Mouse (Mus musculus) intestine, embryonic 16.5 days (tissue): ENCODE data around the gene Spag6. TPM values are rescaled to one million over a fixed set of nuclear protein-coding genes. Genes with fewer than 3 reads are reported as not detected.

ENCODE experiments used
- ATAC-seq: fragments of 200-750 bp; cut with Nextera tagmentation; 2 replicates; pipeline ENCODE4 v1.8.0; 2017; ENCODE audit warnings: moderate TSS enrichment, moderate library complexity
- H3K27ac ChIP-seq: fragments of 300-500 bp; sonication (generic); 2 replicates; pipeline ENCODE4 v1.5.1; 2014; ENCODE audit warnings: mild to moderate bottlenecking, low read length
- H3K27me3 ChIP-seq: fragments of 300-500 bp; sonication (generic); replicated peaks from 2 replicates; pipeline ENCODE4 v1.6.1; 2014; ENCODE audit warnings: low read length, control low read depth, mixed read lengths; ENCODE audit not compliant: control insufficient read depth, insufficient read depth
- H3K36me3 ChIP-seq: fragments of 300-500 bp; sonication (generic); 2 replicates; pipeline ENCODE4 v1.6.1; 2014; ENCODE audit warnings: low read length, control low read depth; ENCODE audit not compliant: control insufficient read depth, insufficient read depth
- H3K4me1 ChIP-seq: fragments of 300-500 bp; sonication (generic); 2 replicates; pipeline ENCODE4 v1.6.1; 2014; ENCODE audit warnings: low read length, control low read depth, mixed read lengths; ENCODE audit not compliant: control insufficient read depth, insufficient read depth
- H3K4me2 ChIP-seq: fragments of 300-500 bp; sonication (generic); 2 replicates; pipeline ENCODE4 v1.6.1; 2014; ENCODE audit warnings: low read depth, low read length, control low read depth
- H3K4me3 ChIP-seq: fragments of 300-500 bp; sonication (generic); 2 replicates; pipeline ENCODE4 v1.5.1; 2014; ENCODE audit warnings: mild to moderate bottlenecking, low read length
- H3K9ac ChIP-seq: fragments of 300-500 bp; sonication (generic); 2 replicates; pipeline ENCODE4 v1.6.1; 2014; ENCODE audit warnings: low read depth, low read length
- H3K9me3 ChIP-seq: fragments of 300-500 bp; sonication (generic); 2 replicates; pipeline ENCODE4 v1.6.1; 2016; ENCODE audit warnings: low read length, control low read depth; ENCODE audit not compliant: control insufficient read depth
- WGBS: fragments of 180-500 bp; shearing (Covaris S2); extraction: QIAGEN DNeasy Blood & Tissue Kit; methylation state at CpG from one replicate; pipeline ENCODE4 v1.1.7; 2014; 5-methylcytosine and 5-hydroxymethylcytosine counted together
- polyA plus RNA-seq: library from polyadenylated mRNA; unstranded; fragments of >200 nt; fragmentation: Nextera tagmentation; extraction: Ambion mirVana; gene quantifications from 2 replicates; pipeline ENCODE4 v1.2.1, GENCODE M21; 2015

The Spag6 gene
- polyA plus RNA-seq: 0.07 TPM in 1 of 2 replicates, not detected in the other

DNA sequence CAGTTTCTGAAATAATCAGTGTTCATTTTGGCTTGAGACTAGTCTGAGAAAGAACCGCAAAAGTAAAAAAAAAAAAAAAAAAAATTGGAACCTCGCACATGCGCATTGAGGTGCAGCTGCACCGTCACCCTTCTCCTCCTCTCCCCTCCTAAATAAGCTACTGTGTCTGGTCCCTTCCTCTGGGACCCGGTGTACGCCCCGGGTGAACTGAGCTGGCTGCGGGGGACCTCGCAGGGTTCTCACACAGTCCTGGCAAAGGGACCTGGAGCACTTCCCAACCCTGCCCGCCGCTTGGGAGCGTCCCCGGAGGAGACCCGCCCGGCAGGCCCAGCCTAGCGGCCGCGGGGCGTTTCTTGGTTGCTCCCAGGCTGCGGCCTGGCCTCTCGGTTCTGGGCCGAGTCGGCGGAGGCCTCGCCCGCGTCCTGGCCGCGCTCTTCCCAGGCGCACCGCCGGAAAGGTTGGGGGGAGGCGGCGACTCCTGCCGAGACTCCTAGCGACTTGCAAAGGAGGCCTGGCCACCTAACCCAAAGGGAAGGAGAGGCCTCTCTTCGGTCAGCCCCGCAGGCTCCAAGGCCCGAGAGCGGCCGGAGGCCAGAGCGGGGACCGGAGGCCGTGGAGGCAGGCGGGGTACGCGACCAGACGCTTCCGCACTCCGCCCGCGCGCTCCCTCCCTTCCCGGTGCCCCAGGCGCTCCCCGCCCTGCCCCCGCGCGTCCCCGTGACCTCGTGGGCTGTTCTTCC is at the start of gene Spag6:
Spag6 (plus strand) TSS at position 162 of the 740 bp plus-strand sequence.
- under 1% methylated on average over 60 of the region's 61 CpGs for WGBS
- Histone ChIP-seq H3K36me3 (no peaks in the 10 kb centered on the region), H3K4me2 (peak within 1 kb of the TSS; percentile 98), H3K9me3 (no peaks in the 10 kb centered on the region), H3K9ac (peak within 1 kb of the TSS; percentile 90), H3K27me3 (peaks cover 54% of the 10 kb centered on the region), H3K4me3 (peak within 1 kb of the TSS; percentile 79), H3K4me1 (peaks cover 26% of the 10 kb centered on the region), H3K27ac (peak within 1 kb of the TSS; percentile 63)
- peak; percentile 88 for ATAC-seq

GRCm38 (mm10) chr2:18648563-18648962 is 45.3 kb upstream of the Spag6 start:
- Histone ChIP-seq H3K4me2 (no peak overlapping the region), H3K4me1 (no peaks in the 10 kb centered on the region), H3K9me3 (no peaks in the 10 kb centered on the region), H3K36me3 (no peaks in the 10 kb centered on the region), H3K27ac (no peak overlapping the region), H3K9ac (no peak overlapping the region), H3K4me3 (no peak overlapping the region), H3K27me3 (no peaks in the 10 kb centered on the region)
- WGBS: 86% methylated on average over 4 of the region's 4 CpGs
- no peak for ATAC-seq

GRCm38 (mm10) chr2:18654821-18655220 is 39.0 kb upstream of the Spag6 start:
- Histone ChIP-seq H3K9me3 (no peaks in the 10 kb centered on the region), H3K27ac (no peak overlapping the region), H3K9ac (no peak overlapping the region), H3K4me1 (no peaks in the 10 kb centered on the region), H3K4me2 (no peak overlapping the region), H3K36me3 (no peaks in the 10 kb centered on the region), H3K27me3 (no peaks in the 10 kb centered on the region), H3K4me3 (no peak overlapping the region)
- WGBS: 67% methylated on average over 5 of the region's 5 CpGs
- no peak for ATAC-seq

DNA sequence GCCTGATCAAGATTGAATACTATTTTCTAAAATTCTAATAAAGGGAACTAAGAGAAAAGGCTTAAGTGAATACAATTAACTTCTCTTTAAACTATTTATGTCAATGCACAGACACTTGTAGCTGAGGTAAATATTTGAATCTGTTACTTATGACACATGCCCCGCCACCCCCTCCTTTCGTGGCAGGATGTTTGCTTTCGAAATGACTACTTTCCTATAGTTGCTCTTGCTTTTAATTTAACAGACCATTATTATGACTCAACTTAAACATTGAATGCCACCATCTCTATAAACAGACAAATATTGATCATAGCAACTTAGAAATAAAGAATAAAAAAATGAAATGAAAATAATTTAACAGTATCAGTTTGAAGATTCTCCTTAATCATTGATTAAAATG is 29.8 kb upstream of the Spag6 start:
- no peaks in the 10 kb centered on the region for H3K4me1 ChIP-seq
- no peak overlapping the region for H3K9ac ChIP-seq
- no peak for ATAC-seq
- H3K36me3 ChIP-seq: no peaks in the 10 kb centered on the region
- no peaks in the 10 kb centered on the region for H3K27me3 ChIP-seq
- H3K4me2 ChIP-seq: no peak overlapping the region
- WGBS: 67% methylated on average over 3 of the region's 3 CpGs
- no peaks in the 10 kb centered on the region for H3K9me3 ChIP-seq
- no peak overlapping the region for H3K27ac ChIP-seq
- no peak overlapping the region for H3K4me3 ChIP-seq

DNA sequence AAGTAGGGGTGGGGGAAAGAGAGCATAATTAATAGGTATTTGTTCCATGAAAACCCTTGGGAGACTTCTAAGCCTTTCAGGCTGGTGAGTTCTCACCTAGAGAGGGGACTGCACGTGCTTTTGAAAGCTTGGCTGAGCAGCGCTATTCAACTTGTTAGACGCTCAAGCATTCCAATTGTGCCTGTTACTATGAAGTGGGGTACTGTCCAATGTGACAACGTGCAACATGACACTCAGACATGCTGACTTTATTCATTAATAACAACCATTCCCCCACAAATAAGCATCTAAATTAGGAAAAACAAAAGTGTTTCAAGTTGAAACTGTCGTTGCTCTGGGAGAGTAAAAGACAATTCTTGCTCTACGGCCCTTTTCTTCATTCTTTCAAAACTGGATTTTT is 22.8 kb upstream of the Spag6 start:
- no peak overlapping the region for H3K4me2 ChIP-seq
- ATAC-seq: no peak
- 59% methylated on average over 6 of the region's 6 CpGs for WGBS
- H3K9ac ChIP-seq: no peak overlapping the region
- H3K27me3 ChIP-seq: no peaks in the 10 kb centered on the region
- H3K9me3 ChIP-seq: no peaks in the 10 kb centered on the region
- no peak overlapping the region for H3K27ac ChIP-seq
- H3K36me3 ChIP-seq: no peaks in the 10 kb centered on the region
- H3K4me1 ChIP-seq: peaks cover 4% of the 10 kb centered on the region; the same call in 1 of the 2 replicates
- no peak overlapping the region for H3K4me3 ChIP-seq

DNA sequence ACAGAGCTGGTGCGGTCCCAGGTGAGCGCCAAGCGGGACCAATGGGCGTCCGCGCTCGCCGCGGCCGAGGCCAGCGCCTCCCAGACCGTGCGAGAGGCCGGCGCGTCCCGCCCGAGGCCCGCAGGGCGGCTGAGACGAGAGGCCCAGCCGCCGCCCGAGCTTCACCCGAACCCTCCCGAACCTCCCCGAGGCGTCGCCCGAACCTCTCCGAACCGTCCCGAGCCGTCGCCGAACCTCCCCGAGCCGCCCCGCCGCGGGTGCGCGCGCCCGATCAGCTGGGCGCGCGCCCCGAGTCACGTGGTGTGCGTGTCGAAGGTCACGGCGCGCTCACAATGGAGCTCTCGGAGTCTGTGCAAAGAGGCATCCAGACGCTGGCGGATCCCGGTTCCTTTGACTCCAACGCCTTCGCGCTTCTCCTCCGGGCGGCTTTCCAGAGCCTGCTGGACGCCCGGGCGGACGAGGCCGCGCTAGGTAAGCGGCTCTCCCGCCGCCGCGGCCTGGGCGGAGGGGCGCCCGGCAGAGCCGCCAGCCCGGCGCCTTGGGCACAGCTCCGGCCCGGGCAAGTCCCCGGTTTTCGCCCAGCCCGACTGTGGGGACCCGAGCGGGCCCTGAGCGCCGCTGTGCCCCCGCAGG is 21.6 kb upstream of the Spag6 start, which contains the start of gene Commd3:
Commd3 (plus strand) TSS at position 252 of the 633 bp plus-strand sequence.
- WGBS: under 1% methylated on average over 84 of the region's 91 CpGs
- peak within 1 kb of the TSS; percentile 100 for H3K9ac ChIP-seq
- peak within 1 kb of the TSS; percentile 76 for H3K4me2 ChIP-seq
- peak; percentile 91 for ATAC-seq
- H3K4me3 ChIP-seq: peak within 1 kb of the TSS; percentile 78
- H3K4me1 ChIP-seq: peaks cover 4% of the 10 kb centered on the region; the same call in 1 of the 2 replicates
- H3K36me3 ChIP-seq: no peaks in the 10 kb centered on the region
- no peaks in the 10 kb centered on the region for H3K27me3 ChIP-seq
- no peaks in the 10 kb centered on the region for H3K9me3 ChIP-seq
- H3K27ac ChIP-seq: peak within 1 kb of the TSS; percentile 99

GRCm38 (mm10) chr2:18672766-18673164 is 21.1 kb upstream of the Spag6 start:
- 0% methylated on average over 11 of the region's 11 CpGs for WGBS
- Histone ChIP-seq H3K4me3 (peak overlapping the region; percentile 78), H3K9me3 (no peaks in the 10 kb centered on the region), H3K36me3 (no peaks in the 10 kb centered on the region), H3K27me3 (no peaks in the 10 kb centered on the region), H3K4me1 (peaks cover 4% of the 10 kb centered on the region; the same call in 1 of the 2 replicates), H3K4me2 (peak overlapping the region; percentile 76), H3K9ac (peak overlapping the region; percentile 100), H3K27ac (peak overlapping the region; percentile 99)
- no peak; the same call in none of the 2 replicates for ATAC-seq

- 67% methylated on average over 4 of the region's 4 CpGs for WGBS
- Histone ChIP-seq H3K4me1 (peaks cover 7% of the 10 kb centered on the region), H3K9me3 (no peaks in the 10 kb centered on the region), H3K27ac (no peak overlapping the region), H3K4me2 (0 out of 2 replicates have a peak overlapping the region, but pooled peaks have one; percentile 12), H3K36me3 (no peaks in the 10 kb centered on the region), H3K9ac (no peak overlapping the region), H3K4me3 (no peak overlapping the region), H3K27me3 (no peaks in the 10 kb centered on the region)
- no peak for ATAC-seq
Observed at GRCm38 (mm10) chr2:18673766-18674165, 20.1 kb upstream of the Spag6 start.

DNA sequence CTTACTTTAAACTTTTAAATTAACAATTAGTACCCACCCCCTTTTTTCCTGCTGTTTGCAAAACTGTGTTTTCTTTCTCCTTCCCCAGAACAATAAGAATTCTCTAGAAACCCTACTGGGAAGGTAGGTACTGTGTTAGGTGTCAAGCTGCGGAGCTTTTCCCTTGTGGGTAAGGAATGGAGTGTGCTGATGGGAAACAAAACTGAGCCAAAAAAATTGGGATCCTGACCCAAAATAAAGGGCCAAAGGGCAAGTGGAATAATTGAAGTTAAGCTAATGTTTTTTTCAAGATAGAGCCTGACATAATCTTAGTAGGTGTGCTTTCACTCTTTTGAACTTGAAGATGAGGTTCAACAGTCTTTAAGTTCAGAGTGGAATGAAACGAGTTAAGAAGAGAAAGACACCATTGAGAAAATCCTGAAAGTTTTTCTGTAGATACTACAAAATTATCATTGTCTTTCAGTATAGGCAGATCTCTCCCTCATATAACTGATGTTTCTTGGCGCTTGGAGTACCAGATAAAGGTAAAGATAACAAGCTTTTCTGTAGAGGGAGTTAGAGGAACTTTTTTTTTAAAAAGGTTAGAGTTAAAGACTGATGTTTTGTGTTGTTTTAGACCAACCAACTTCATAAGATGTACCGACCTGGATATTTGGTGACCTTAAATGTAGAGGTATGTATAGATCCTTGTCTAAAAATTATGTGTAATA is 19.5 kb upstream of the Spag6 start:
- Histone ChIP-seq H3K4me3 (no peak overlapping the region), H3K4me2 (no peak overlapping the region), H3K9ac (no peak overlapping the region), H3K36me3 (no peaks in the 10 kb centered on the region), H3K27ac (no peak overlapping the region), H3K4me1 (peaks cover 7% of the 10 kb centered on the region), H3K27me3 (peaks cover 3% of the 10 kb centered on the region; the same call in 1 of the 2 replicates), H3K9me3 (no peaks in the 10 kb centered on the region)
- 80% methylated on average over 4 of the region's 4 CpGs for WGBS
- no peak for ATAC-seq
